Comparison of ENCODE assay signal across 21 mouse cellular contexts in genomic region chr3:130936980-130937379, GRCm38 (mm10).
DNase-seq lines count a peak whose midpoint lies in the region; ATAC-seq lines count a peak whose summit lies in the region.
"Had no signal": no experiment of that assay in that cellular context is flagged by ENCODE, and none has a peak within 500 bp of the region (broad histone marks: within the 10 kb centered on the region; RNA-seq: fewer than 3 reads in every experiment).

No protein-coding gene starts in this region.

- WGBS in kidney, embryonic 15.5 days, result 65% methylated on average over 5 of the region's 5 CpGs

- H3K36me3 ChIP-seq in kidney, embryonic 15.5 days, result no peaks in the 10 kb centered on the region
- H3K36me3 ChIP-seq: G1E; hindbrain, embryonic 15.5 days; neural tube, embryonic 13.5 days had no signal

- no peak overlapping the region for H3K4me3 ChIP-seq in kidney, embryonic 15.5 days (replicated peaks)
- H3K4me3 ChIP-seq: forebrain, embryonic 13.5 days; heart, adult 2 months; hindbrain, embryonic 15.5 days; neural tube, embryonic 13.5 days had no signal

- H3K9ac ChIP-seq in kidney, embryonic 15.5 days, result no peak overlapping the region
- H3K9ac ChIP-seq: forebrain, embryonic 13.5 days; hindbrain, embryonic 15.5 days; liver, embryonic 14.5 days; neural tube, embryonic 13.5 days had no signal

- peak; percentile 96 for ATAC-seq in CD4-positive, CD25-positive, alpha-beta regulatory T cell, adult 4 months
- no peak for ATAC-seq in kidney, embryonic 15.5 days (replicated peaks; ENCODE audit: low FRiP score)
- ATAC-seq: forebrain, embryonic 13.5 days; intestine, postnatal 0 days; lung, postnatal 0 days had no signal

- H3K27ac ChIP-seq in kidney, embryonic 15.5 days, result no peak overlapping the region
- H3K27ac ChIP-seq: forebrain, embryonic 13.5 days; heart, adult 2 months; hindbrain, embryonic 15.5 days; liver, embryonic 14.5 days; neural tube, embryonic 13.5 days had no signal

- peak; percentile 76 for DNase-seq in CD4-positive helper T cell, adult 2 months (ENCODE audit: low read depth, low spot score)
- peak; percentile 84 for DNase-seq in naive thymus-derived CD4-positive, alpha-beta T cell, adult 2 months (ENCODE audit: low read depth)
- DNase-seq in thymus, postnatal 14 days, result peak; percentile 86
- no peak for DNase-seq in MN1 (ENCODE audit: low spot score)
- DNase-seq in layer of hippocampus, postnatal 25 days (ENCODE audit: extremely low spot score in 1 of 2, low spot score in 1 of 2), result no peak
- DNase-seq: adrenal gland, adult 2 months; cerebellum, adult 9-11 months; gastrocnemius, postnatal 14 days; heart, adult 2 months; right cerebral cortex, postnatal 14 days; spleen, adult 18-20 months had no signal

- H3K4me2 ChIP-seq in kidney, embryonic 15.5 days, result no peak overlapping the region
- H3K4me2 ChIP-seq: forebrain, embryonic 13.5 days; hindbrain, embryonic 15.5 days; midbrain, embryonic 11.5 days; neural tube, embryonic 13.5 days had no signal

- H3K4me1 ChIP-seq in kidney, embryonic 15.5 days, result peaks cover 14% of the 10 kb centered on the region; the same call in 1 of the 2 replicates
- H3K4me1 ChIP-seq: forebrain, embryonic 13.5 days; hindbrain, embryonic 15.5 days; neural tube, embryonic 13.5 days had no signal

- H3K9me3 ChIP-seq in kidney, embryonic 15.5 days (replicated peaks), result no peaks in the 10 kb centered on the region
- H3K9me3 ChIP-seq: forebrain, embryonic 13.5 days; hindbrain, embryonic 15.5 days; neural tube, embryonic 13.5 days had no signal

- 0 out of 2 replicates have a peak, but pooled peaks cover 6% of the 10 kb centered on the region for H3K27me3 ChIP-seq in kidney, embryonic 15.5 days
- H3K27me3 ChIP-seq: hindbrain, embryonic 15.5 days; neural tube, embryonic 13.5 days had no signal

Comparison
In these comparisons a context has a peak if more than half of its experiments do, and no peak if none do; other contexts are left out.
1. DNase-seq: peak in CD4-positive helper T cell, adult 2 months (single experiment), naive thymus-derived CD4-positive, alpha-beta T cell, adult 2 months (single experiment) and thymus, postnatal 14 days (single experiment); none in MN1 (single experiment) and layer of hippocampus, postnatal 25 days (0 of 2).